Mouse (Mus musculus) small intestine, adult 2 months (tissue): Measurements from ENCODE around the gene Ifi35.

Source experiments
- CTCF ChIP-seq: fragments of 200-500 bp; IDR thresholded peaks from 2 replicates; pipeline ENCODE4 v1.5.1; 2012; ENCODE audit warnings: low read depth, mild to moderate bottlenecking, control low read depth, inconsistent platforms, low read length, moderate library complexity, mixed read lengths; ENCODE audit not compliant: insufficient replicate concordance, insufficient read length; ENCODE audit errors: extremely low read depth
- POLR2A ChIP-seq: fragments of 200-500 bp; IDR thresholded peaks from 2 replicates; pipeline ENCODE4 v1.6.1; 2012; ENCODE audit warnings: low read depth, mild to moderate bottlenecking, control low read depth, inconsistent platforms, low read length, moderate library complexity

DNA sequence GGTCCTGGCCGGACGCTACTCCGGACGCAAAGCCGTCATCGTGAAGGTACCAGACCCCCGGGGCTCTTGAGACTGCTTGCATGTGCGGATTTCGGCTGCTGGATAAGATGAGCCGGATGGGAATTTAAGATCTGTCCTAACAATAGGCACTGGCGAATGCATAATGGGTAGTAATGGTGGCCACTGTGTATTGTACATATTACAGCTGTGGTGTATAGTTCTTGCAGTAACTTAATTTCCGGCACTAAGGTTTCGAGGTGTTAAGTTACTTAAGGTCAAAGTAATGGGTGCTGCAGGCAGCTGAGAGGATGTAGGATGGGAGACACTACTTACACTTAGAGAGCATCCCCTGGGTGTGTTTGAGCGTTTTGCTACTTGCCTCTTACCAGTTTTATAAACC lies 5.4 kb upstream of the Ifi35 start:
- TF ChIP-seq CTCF (no peak), POLR2A (no peak)
